In genomic region chr7:45262266-45262665, GRCm38 (mm10) we compare ENCODE assay signal across 22 mouse cellular contexts. TPM values are rescaled to one million over a fixed set of nuclear protein-coding genes. Genes with fewer than 3 reads are reported as not detected.
DNase-seq lines count a peak whose midpoint lies in the region; ATAC-seq and TF ChIP-seq lines count a peak whose summit lies in the region.
"Had no signal": no experiment of that assay in that cellular context is flagged by ENCODE, and none has a peak within 500 bp of the region (broad histone marks: within the 10 kb centered on the region; RNA-seq: fewer than 3 reads in every experiment).

No protein-coding gene starts in this region.

- WGBS in heart, embryonic 11.5 days (ENCODE audit: insufficient replicate concordance): 28% methylated on average over 7 of the region's 7 CpGs
- WGBS in lung, adult 2 months: 36% methylated on average over 7 of the region's 7 CpGs
- 9% methylated on average over 7 of the region's 7 CpGs for WGBS in heart, embryonic 14.5 days

- no peak overlapping the region for H3K4me3 ChIP-seq in heart, embryonic 11.5 days (ENCODE audit: low read depth, low read length)
- no peak overlapping the region for H3K4me3 ChIP-seq in lung, adult 2 months (replicated peaks; ENCODE audit: extremely low read depth, low read depth, low read length)
- no peak overlapping the region for H3K4me3 ChIP-seq in heart, embryonic 14.5 days (ENCODE audit: control insufficient read depth in 1 of 2, insufficient read depth in 1 of 2, low read depth in 1 of 2, low read length in 2 of 2)
- H3K4me3 ChIP-seq: hindbrain, embryonic 15.5 days; stomach, embryonic 15.5 days had no signal

- H3K27me3 ChIP-seq in heart, embryonic 11.5 days (ENCODE audit: control insufficient read depth, insufficient read depth, low read length): peaks cover 3% of the 10 kb centered on the region
- no peaks in the 10 kb centered on the region for H3K27me3 ChIP-seq in heart, embryonic 14.5 days (ENCODE audit: control insufficient read depth, insufficient read depth, low read length)
- H3K27me3 ChIP-seq: stomach, embryonic 15.5 days had no signal

- no peaks in the 10 kb centered on the region for H3K9me3 ChIP-seq in heart, embryonic 11.5 days (replicated peaks; ENCODE audit: control insufficient read depth, low read length)
- H3K9me3 ChIP-seq in heart, embryonic 14.5 days (ENCODE audit: control insufficient read depth, low read length): no peaks in the 10 kb centered on the region
- H3K9me3 ChIP-seq: G1E; hindbrain, embryonic 15.5 days; stomach, embryonic 15.5 days had no signal

- peak overlapping the region; percentile 64 for H3K27ac ChIP-seq in heart, embryonic 11.5 days (ENCODE audit: low read depth, low read length)
- peak overlapping the region; percentile 74 to 80 for H3K27ac ChIP-seq in heart, embryonic 14.5 days (replicated peaks in 1 of 2; ENCODE audit: control insufficient read depth in 1 of 2, insufficient read depth in 1 of 2, low read depth in 2 of 2, low read length in 2 of 2)
- H3K27ac ChIP-seq: hindbrain, embryonic 15.5 days; stomach, embryonic 15.5 days had no signal

- TF ChIP-seq POLR2A in lung, adult 2 months (IDR thresholded peaks at IDR 0.05; ENCODE audit: borderline replicate concordance, extremely low read depth, low read depth, low read length): no peak

- H3K4me2 ChIP-seq in heart, embryonic 11.5 days: 0 out of 2 replicates have a peak overlapping the region, but pooled peaks have one; percentile 6
- 0 out of 2 replicates have a peak overlapping the region, but pooled peaks have one; percentile 7 for H3K4me2 ChIP-seq in heart, embryonic 14.5 days (ENCODE audit: low read length)
- H3K4me2 ChIP-seq: hindbrain, embryonic 15.5 days; stomach, embryonic 15.5 days had no signal

- ATAC-seq in heart, embryonic 11.5 days (replicated peaks; ENCODE audit: insufficient number of reproducible peaks, low FRiP score, low TSS enrichment): no peak
- 0 out of 2 replicates have a peak, but pooled peaks have one; percentile 11 for ATAC-seq in heart, embryonic 14.5 days (ENCODE audit: insufficient number of reproducible peaks, insufficient read depth, low FRiP score, low read depth)
- ATAC-seq in megakaryocyte-erythroid progenitor cell, adult 5-6 weeks (replicated peaks; ENCODE audit: low FRiP score, low TSS enrichment, poor library complexity, severe bottlenecking): no peak
- no peak for ATAC-seq in CD4-positive, CD25-positive, alpha-beta regulatory T cell, adult 4 months

- no peak for DNase-seq in heart, adult 9 months (ENCODE audit: low spot score in 2 of 2)
- peak; percentile 43 for DNase-seq in lung, postnatal 10 days
- DNase-seq in lung, adult 2 months: no peak
- DNase-seq in adipocyte (ENCODE audit: low spot score): peak; percentile 10
- DNase-seq: adrenal gland, postnatal 25 days; cerebellum, postnatal 14 days; gastrocnemius, postnatal 25 days; kidney, adult 11 months; kidney, postnatal 10 days; layer of hippocampus, adult 9-11 months; retina, postnatal 1 day; thymus, postnatal 14 days had no signal

- H3K4me1 ChIP-seq in heart, embryonic 11.5 days (ENCODE audit: control insufficient read depth, insufficient read depth, low read length): peaks cover 16% of the 10 kb centered on the region; the same call in 1 of the 2 replicates
- H3K4me1 ChIP-seq in lung, adult 2 months (ENCODE audit: control insufficient read depth, insufficient read depth, low read length): no peaks in the 10 kb centered on the region
- peaks cover 25 to 32% of the 10 kb centered on the region in 2 experiments for H3K4me1 ChIP-seq in heart, embryonic 14.5 days (ENCODE audit: control insufficient read depth in 2 of 2, insufficient read depth in 2 of 2, low read length in 2 of 2)
- H3K4me1 ChIP-seq: hindbrain, embryonic 15.5 days; stomach, embryonic 15.5 days had no signal

- no peaks in the 10 kb centered on the region for H3K36me3 ChIP-seq in heart, embryonic 11.5 days (ENCODE audit: control insufficient read depth, insufficient read depth, low read length)
- H3K36me3 ChIP-seq in heart, embryonic 14.5 days (ENCODE audit: control insufficient read depth, insufficient read depth, low read length): no peaks in the 10 kb centered on the region
- H3K36me3 ChIP-seq: G1E; hindbrain, embryonic 15.5 days; stomach, embryonic 15.5 days had no signal

- TF ChIP-seq CTCF in lung, adult 2 months (IDR thresholded peaks at IDR 0.05; ENCODE audit: insufficient read depth, low read length): no peak

- no peak overlapping the region for H3K9ac ChIP-seq in heart, embryonic 11.5 days (ENCODE audit: low read depth, low read length)
- no peak overlapping the region for H3K9ac ChIP-seq in heart, embryonic 14.5 days (ENCODE audit: low read length)
- H3K9ac ChIP-seq: hindbrain, embryonic 15.5 days; stomach, embryonic 15.5 days had no signal

RNA-seq across cellular contexts. Expression of gene Slc6a21, which starts 15.0 kb away (rescaled TPM):
- polyA plus RNA-seq in heart, embryonic 11.5 days (2014; fragmentation: Nextera tagmentation; extraction: Ambion mirVana): not detected in 2 replicates
- not detected in 2 replicates for polyA plus RNA-seq in lung, adult 2 months (2012; rRNA removed)
- not detected in 2 replicates for polyA plus RNA-seq in heart, embryonic 14.5 days (2014; fragmentation: Nextera tagmentation; extraction: Ambion mirVana)
- not detected in 2 replicates for total RNA-seq in megakaryocyte-erythroid progenitor cell, adult 5-6 weeks (2014; fragmentation: Nextera tagmentation)
- total RNA-seq in megakaryocyte-erythroid progenitor cell, adult 5-6 weeks (2017): not detected in 2 replicates
- polyA plus RNA-seq in CD4-positive, CD25-positive, alpha-beta regulatory T cell, adult 4 months (2017; shearing (Covaris generic)): not detected
- total RNA-seq: adrenal gland, postnatal 25 days; gastrocnemius, postnatal 25 days; liver, adult 2 months had no signal
- polyA plus RNA-seq: G1E; hindbrain, embryonic 15.5 days; neural tube, embryonic 14.5 days; small intestine, adult 2 months; stomach, embryonic 15.5 days had no signal

RNA-seq across cellular contexts. Expression of gene Slc6a16, which starts 21.4 kb away (rescaled TPM):
- polyA plus RNA-seq in heart, embryonic 11.5 days (2014; fragmentation: Nextera tagmentation; extraction: Ambion mirVana): 0.32 and 0.47 TPM in 2 replicates
- 0.12 TPM in 1 of 2 replicates, not detected in the other for polyA plus RNA-seq in lung, adult 2 months (2012; rRNA removed)
- 0.38 TPM in 1 of 2 replicates, not detected in the other for polyA plus RNA-seq in heart, embryonic 14.5 days (2014; fragmentation: Nextera tagmentation; extraction: Ambion mirVana)
- not detected in 2 replicates for total RNA-seq in megakaryocyte-erythroid progenitor cell, adult 5-6 weeks (2014; fragmentation: Nextera tagmentation)
- total RNA-seq in megakaryocyte-erythroid progenitor cell, adult 5-6 weeks (2017): not detected in 2 replicates
- polyA plus RNA-seq in CD4-positive, CD25-positive, alpha-beta regulatory T cell, adult 4 months (2017; shearing (Covaris generic)): not detected
- total RNA-seq: adrenal gland, postnatal 25 days; gastrocnemius, postnatal 25 days had no signal
- polyA plus RNA-seq: G1E; small intestine, adult 2 months; stomach, embryonic 15.5 days had no signal

RNA-seq across cellular contexts. Expression of gene Cd37, which starts 23.4 kb away (rescaled TPM):
- polyA plus RNA-seq in heart, embryonic 11.5 days (2014; fragmentation: Nextera tagmentation; extraction: Ambion mirVana): 2.1 and 2.2 TPM in 2 replicates
- polyA plus RNA-seq in lung, adult 2 months (2012; rRNA removed): 82.1 and 84.1 TPM in 2 replicates
- polyA plus RNA-seq in heart, embryonic 14.5 days (2014; fragmentation: Nextera tagmentation; extraction: Ambion mirVana): 1.7 and 1.9 TPM in 2 replicates
- total RNA-seq in megakaryocyte-erythroid progenitor cell, adult 5-6 weeks (2014; fragmentation: Nextera tagmentation): 83.5 and 91.4 TPM in 2 replicates
- 27.2 and 28.4 TPM in 2 replicates for total RNA-seq in megakaryocyte-erythroid progenitor cell, adult 5-6 weeks (2017)
- 100 to 1,000 TPM; 473 to 666 TPM for polyA plus RNA-seq in CD4-positive, CD25-positive, alpha-beta regulatory T cell, adult 4 months (2017; shearing (Covaris generic))

RNA-seq across cellular contexts. Expression of gene Tead2, which starts 46.7 kb away (rescaled TPM):
- polyA plus RNA-seq in heart, embryonic 11.5 days (2014; fragmentation: Nextera tagmentation; extraction: Ambion mirVana): 129 and 131 TPM in 2 replicates
- 37.6 and 44.1 TPM in 2 replicates for polyA plus RNA-seq in lung, adult 2 months (2012; rRNA removed)
- polyA plus RNA-seq in heart, embryonic 14.5 days (2014; fragmentation: Nextera tagmentation; extraction: Ambion mirVana): 106 and 111 TPM in 2 replicates
- not detected in 2 replicates for total RNA-seq in megakaryocyte-erythroid progenitor cell, adult 5-6 weeks (2014; fragmentation: Nextera tagmentation)
- total RNA-seq in megakaryocyte-erythroid progenitor cell, adult 5-6 weeks (2017): not detected in 2 replicates
- 1 to 10 TPM; 4.5 to 5.4 TPM for polyA plus RNA-seq in CD4-positive, CD25-positive, alpha-beta regulatory T cell, adult 4 months (2017; shearing (Covaris generic))
- polyA plus RNA-seq: G1E had no signal

RNA-seq across cellular contexts. Expression of gene Dkkl1, which starts 50.3 kb away (rescaled TPM):
- polyA plus RNA-seq in heart, embryonic 11.5 days (2014; fragmentation: Nextera tagmentation; extraction: Ambion mirVana): 1.9 and 2.4 TPM in 2 replicates
- polyA plus RNA-seq in lung, adult 2 months (2012; rRNA removed): 1.4 and 5.2 TPM in 2 replicates
- polyA plus RNA-seq in heart, embryonic 14.5 days (2014; fragmentation: Nextera tagmentation; extraction: Ambion mirVana): 0.65 and 1.7 TPM in 2 replicates
- total RNA-seq in megakaryocyte-erythroid progenitor cell, adult 5-6 weeks (2014; fragmentation: Nextera tagmentation): 32.2 and 40.5 TPM in 2 replicates
- 16.4 and 32.1 TPM in 2 replicates for total RNA-seq in megakaryocyte-erythroid progenitor cell, adult 5-6 weeks (2017)
- 10 to 100 TPM; 16.1 to 22.9 TPM for polyA plus RNA-seq in CD4-positive, CD25-positive, alpha-beta regulatory T cell, adult 4 months (2017; shearing (Covaris generic))
- total RNA-seq: adrenal gland, postnatal 25 days; gastrocnemius, postnatal 25 days; liver, adult 2 months had no signal
- polyA plus RNA-seq: G1E had no signal

Comparison
In these comparisons a context has a peak if more than half of its experiments do, and no peak if none do; other contexts are left out.
1. DNase-seq: peak in lung, postnatal 10 days (single experiment) and adipocyte (single experiment); none in heart, adult 9 months (0 of 2) and lung, adult 2 months (single experiment).
2. RNA of gene Cd37, which starts 23.4 kb away (polyA plus RNA-seq): 473 to 666 TPM in CD4-positive, CD25-positive, alpha-beta regulatory T cell, adult 4 months and 82.1 to 84.1 TPM in lung, adult 2 months; 2.1 to 2.2 TPM in heart, embryonic 11.5 days and 1.7 to 1.9 TPM in heart, embryonic 14.5 days; every median in the first group is over 10 times any median in the second.